Mouse (Mus musculus) limb, embryonic 11.5 days (tissue): ENCODE measurements around the gene Sgo2b. TPM values are rescaled to one million over a fixed set of nuclear protein-coding genes. Genes with fewer than 3 reads are reported as not detected.
"Not testable (repeated sequence)": the region's sequence is repeated elsewhere in the genome, so short reads cannot be mapped to it uniquely, and the experiment has no call there.

ENCODE experiments used
- ATAC-seq: fragments of 200-750 bp; cut with Nextera tagmentation; 2 replicates; pipeline ENCODE4 v1.8.0; 2017; ENCODE audit warnings: low read depth; ENCODE audit not compliant: insufficient number of reproducible peaks, low FRiP score, low TSS enrichment
- DNase-seq: peaks from one replicate; pipeline ENCODE4 v3.0.0-alpha.2; 2015; ENCODE audit warnings: low spot score
- H3K27ac ChIP-seq: fragments of 300-500 bp; sonication (generic); replicated peaks from 2 replicates; pipeline ENCODE4 v1.5.1; 2014; ENCODE audit warnings: low read depth, mild to moderate bottlenecking, low read length
- H3K27me3 ChIP-seq: fragments of 300-500 bp; sonication (generic); 2 replicates; pipeline ENCODE4 v1.6.1; 2014; ENCODE audit warnings: mild to moderate bottlenecking, low read length, mixed read lengths; ENCODE audit not compliant: control insufficient read depth, insufficient read depth
- H3K36me3 ChIP-seq: fragments of 300-500 bp; sonication (generic); 2 replicates; pipeline ENCODE4 v1.6.1; 2014; ENCODE audit warnings: mild to moderate bottlenecking, low read length, moderate library complexity, mixed read lengths; ENCODE audit not compliant: control insufficient read depth, insufficient read depth
- H3K4me1 ChIP-seq: fragments of 300-500 bp; sonication (generic); 2 replicates; pipeline ENCODE4 v1.6.1; 2014; ENCODE audit warnings: low read length, mixed read lengths; ENCODE audit not compliant: control insufficient read depth, insufficient read depth
- H3K4me2 ChIP-seq: fragments of 300-500 bp; sonication (generic); 2 replicates; pipeline ENCODE4 v1.6.1; 2014; ENCODE audit warnings: low read depth, mild to moderate bottlenecking, moderate library complexity; ENCODE audit not compliant: severe bottlenecking
- H3K4me3 ChIP-seq: fragments of 300-500 bp; sonication (generic); 2 replicates; pipeline ENCODE4 v1.5.1; 2014; ENCODE audit warnings: low read depth, low read length
- H3K9ac ChIP-seq: fragments of 300-500 bp; sonication (generic); 2 replicates; pipeline ENCODE4 v1.6.1; 2014; ENCODE audit warnings: mild to moderate bottlenecking, low read length
- H3K9me3 ChIP-seq: fragments of 300-500 bp; sonication (generic); 2 replicates; pipeline ENCODE4 v1.6.1; 2016; ENCODE audit warnings: low read length; ENCODE audit not compliant: control insufficient read depth
- WGBS: fragments of 180-500 bp; shearing (Covaris S2); extraction: QIAGEN DNeasy Blood & Tissue Kit; methylation state at CpG from one replicate; pipeline ENCODE4 v1.1.7; 2014; 5-methylcytosine and 5-hydroxymethylcytosine counted together
- polyA plus RNA-seq: library from polyadenylated mRNA; unstranded; fragments of >200 nt; fragmentation: Nextera tagmentation; extraction: Ambion mirVana; gene quantifications from 2 replicates; pipeline ENCODE4 v1.2.1, GENCODE M21; 2014

Sgo2b gene
- polyA plus RNA-seq, result 0.11 TPM in 1 of 2 replicates, not detected in the other

- H3K4me2 ChIP-seq, result peak within 1 kb of the TSS; percentile 50
- 5% methylated on average over 28 of the region's 30 CpGs for WGBS
- H3K4me3 ChIP-seq, result peak within 1 kb of the TSS; percentile 18
- ATAC-seq (peak; percentile 68; the same call in 1 of the 2 replicates), DNase-seq (peak; percentile 53)
- no peaks in the 10 kb centered on the region for H3K36me3 ChIP-seq
- peak within 1 kb of the TSS; percentile 38; the same call in 1 of the 2 replicates for H3K9ac ChIP-seq
- no peaks in the 10 kb centered on the region for H3K9me3 ChIP-seq
- H3K4me1 ChIP-seq, result no peaks in the 10 kb centered on the region
- no peaks in the 10 kb centered on the region for H3K27me3 ChIP-seq
- H3K27ac ChIP-seq, result no peak within 1 kb of the TSS
Observed at GRCm38 (mm10) chr8:63951626-63952377, at the start of gene Sgo2b. Gene Sgo2b, minus strand, starts transcription at chr8:63952248.

GRCm38 (mm10) chr8:63970612-63971391 lies 18.8 kb upstream of the Sgo2b start:
- 46% methylated on average over 9 of the region's 9 CpGs for WGBS
- H3K4me2 ChIP-seq, H3K27ac ChIP-seq, H3K4me3 ChIP-seq, H3K9me3 ChIP-seq, DNase-seq, H3K27me3 ChIP-seq, ATAC-seq, H3K4me1 ChIP-seq, H3K36me3 ChIP-seq, H3K9ac ChIP-seq: not testable (repeated sequence)

- no peak for DNase-seq
Observed at GRCm38 (mm10) chr8:63961032-63961785, 9.2 kb upstream of the Sgo2b start.

GRCm38 (mm10) chr8:63953802-63954201 lies 1.8 kb upstream of the Sgo2b start:
- H3K4me2 ChIP-seq, ATAC-seq, H3K27ac ChIP-seq, H3K36me3 ChIP-seq, H3K4me3 ChIP-seq, DNase-seq, H3K9ac ChIP-seq, H3K27me3 ChIP-seq, H3K4me1 ChIP-seq, H3K9me3 ChIP-seq: not testable (repeated sequence)
- WGBS, result 81% methylated on average over 4 of the region's 4 CpGs

More at GRCm38 (mm10) chr8:63961032-63961785, 9.2 kb upstream of the Sgo2b start:
- H3K9me3 ChIP-seq, result no peaks in the 10 kb centered on the region
- no peak overlapping the region for H3K4me2 ChIP-seq
- 82% methylated on average over 3 of the region's 3 CpGs for WGBS
- no peak for ATAC-seq
- H3K9ac ChIP-seq, result no peak overlapping the region
- no peak overlapping the region for H3K4me3 ChIP-seq
- H3K36me3 ChIP-seq, result no peaks in the 10 kb centered on the region
- H3K4me1 ChIP-seq, result no peaks in the 10 kb centered on the region
- H3K27me3 ChIP-seq, result no peaks in the 10 kb centered on the region
- H3K27ac ChIP-seq, result no peak overlapping the region

GRCm38 (mm10) chr8:63933171-63933570 lies 18.9 kb downstream of the Sgo2b start:
- Histone ChIP-seq H3K27me3 (no peaks in the 10 kb centered on the region), H3K4me3 (no peak overlapping the region), H3K9me3 (no peaks in the 10 kb centered on the region), H3K27ac (no peak overlapping the region), H3K4me1 (no peaks in the 10 kb centered on the region), H3K36me3 (no peaks in the 10 kb centered on the region), H3K9ac (no peak overlapping the region), H3K4me2 (no peak overlapping the region)
- no peak for ATAC-seq
- 71% methylated on average over 7 of the region's 7 CpGs for WGBS
- DNase-seq, result no peak

GRCm38 (mm10) chr8:63929301-63930097 lies 22.5 kb downstream of the Sgo2b start:
- Histone ChIP-seq H3K9ac (no peak overlapping the region), H3K9me3 (no peaks in the 10 kb centered on the region), H3K27ac (no peak overlapping the region), H3K27me3 (no peaks in the 10 kb centered on the region), H3K4me1 (no peaks in the 10 kb centered on the region), H3K4me3 (no peak overlapping the region), H3K4me2 (no peak overlapping the region), H3K36me3 (no peaks in the 10 kb centered on the region)
- 80% methylated on average over 3 of the region's 3 CpGs for WGBS
- DNase-seq, result no peak
- no peak for ATAC-seq

GRCm38 (mm10) chr8:63921257-63921960 lies 30.6 kb downstream of the Sgo2b start:
- ATAC-seq (no peak), DNase-seq (no peak)
- Histone ChIP-seq H3K27ac (no peak overlapping the region), H3K4me1 (no peaks in the 10 kb centered on the region), H3K4me2 (no peak overlapping the region), H3K4me3 (no peak overlapping the region), H3K36me3 (no peaks in the 10 kb centered on the region), H3K9me3 (no peaks in the 10 kb centered on the region), H3K9ac (no peak overlapping the region), H3K27me3 (no peaks in the 10 kb centered on the region)
- WGBS, result 26% methylated on average over 4 of the region's 4 CpGs
